Mouse (Mus musculus) stomach, embryonic 15.5 days (tissue): Measurements from ENCODE around the gene Mrps16. TPM values are rescaled to one million over a fixed set of nuclear protein-coding genes. Genes with fewer than 3 reads are reported as not detected.

ENCODE experiments used
- ATAC-seq: fragments of 200-750 bp; cut with Nextera tagmentation; 2 replicates; pipeline ENCODE4 v1.8.0; 2017; ENCODE audit warnings: low read depth, moderate number of reproducible peaks, moderate TSS enrichment; ENCODE audit not compliant: insufficient read depth, low FRiP score
- H3K27ac ChIP-seq: fragments of 300-500 bp; sonication (generic); 2 replicates; pipeline ENCODE4 v1.5.1; 2015; ENCODE audit warnings: mild to moderate bottlenecking, inconsistent platforms
- H3K27me3 ChIP-seq: fragments of 300-500 bp; sonication (generic); replicated peaks from 2 replicates; pipeline ENCODE4 v1.6.1; 2015; ENCODE audit warnings: inconsistent platforms
- H3K36me3 ChIP-seq: fragments of 300-500 bp; sonication (generic); 2 replicates; pipeline ENCODE4 v1.6.1; 2015; ENCODE audit warnings: inconsistent platforms
- H3K4me1 ChIP-seq: fragments of 300-500 bp; sonication (generic); 2 replicates; pipeline ENCODE4 v1.6.1; 2015; ENCODE audit warnings: inconsistent platforms
- H3K4me2 ChIP-seq: fragments of 300-500 bp; sonication (generic); 2 replicates; pipeline ENCODE4 v1.6.1; 2015; ENCODE audit warnings: mild to moderate bottlenecking, inconsistent platforms
- H3K4me3 ChIP-seq: fragments of 300-500 bp; sonication (generic); replicated peaks from 2 replicates; pipeline ENCODE4 v1.5.1; 2015; ENCODE audit warnings: inconsistent platforms
- H3K9ac ChIP-seq: fragments of 300-500 bp; sonication (generic); 2 replicates; pipeline ENCODE4 v1.6.1; 2015; ENCODE audit warnings: inconsistent platforms
- H3K9me3 ChIP-seq: fragments of 300-500 bp; sonication (generic); 2 replicates; pipeline ENCODE4 v1.6.1; 2016; ENCODE audit warnings: inconsistent platforms
- WGBS: fragments of 180-500 bp; shearing (Covaris S2); methylation state at CpG from one replicate; pipeline ENCODE4 v1.1.7; 2015; 5-methylcytosine and 5-hydroxymethylcytosine counted together
- polyA plus RNA-seq: library from polyadenylated mRNA; unstranded; fragments of >200 nt; fragmentation: Nextera tagmentation; extraction: Ambion mirVana; gene quantifications from 2 replicates; pipeline ENCODE4 v1.2.1, GENCODE M21; 2015

Gene Mrps16
- polyA plus RNA-seq, 1 experiment from 2014 or later, result 85.2 TPM

GRCm38 (mm10) chr14:20347991-20348541, 45.4 kb downstream of the Mrps16 start, which contains the start of the genes Ecd and Fam149b:
Gene Ecd (minus strand): TSS chr14:20348121.
Gene Fam149b (plus strand): TSS chr14:20348162.
- WGBS, result under 1% methylated on average over 42 of the region's 42 CpGs
- peak; percentile 99 for ATAC-seq

GRCm38 (mm10) chr14:20347441-20347990, 45.9 kb downstream of the Mrps16 start:
- ATAC-seq, result peak; percentile 61

More at GRCm38 (mm10) chr14:20347991-20348541, 45.4 kb downstream of the Mrps16 start, which contains the start of the genes Ecd and Fam149b:
- Histone ChIP-seq H3K9me3 (no peaks in the 10 kb centered on the region), H3K9ac (peak within 1 kb of the TSS; percentile 79), H3K36me3 (peaks cover 9% of the 10 kb centered on the region; the same call in 1 of the 2 replicates), H3K27me3 (no peaks in the 10 kb centered on the region), H3K4me2 (peak within 1 kb of the TSS; percentile 64), H3K4me3 (peak within 1 kb of the TSS; percentile 71), H3K4me1 (no peaks in the 10 kb centered on the region), H3K27ac (peak within 1 kb of the TSS; percentile 94)

GRCm38 (mm10) chr14:20345885-20346284, 47.5 kb downstream of the Mrps16 start:
- no peaks in the 10 kb centered on the region for H3K4me1 ChIP-seq
- ATAC-seq, result no peak
- no peak overlapping the region for H3K4me2 ChIP-seq

More at GRCm38 (mm10) chr14:20347441-20347990, 45.9 kb downstream of the Mrps16 start:
- Histone ChIP-seq H3K9me3 (no peaks in the 10 kb centered on the region), H3K36me3 (peaks cover 6% of the 10 kb centered on the region; the same call in 1 of the 2 replicates), H3K4me2 (peak overlapping the region; percentile 62), H3K4me3 (peak overlapping the region; percentile 71), H3K4me1 (no peaks in the 10 kb centered on the region), H3K27ac (peak overlapping the region; percentile 65), H3K9ac (peak overlapping the region; percentile 71), H3K27me3 (no peaks in the 10 kb centered on the region)
- WGBS, result 3% methylated on average over 15 of the region's 15 CpGs

GRCm38 (mm10) chr14:20340866-20341265, 52.6 kb downstream of the Mrps16 start:
- no peaks in the 10 kb centered on the region for H3K27me3 ChIP-seq
- ATAC-seq, result no peak
- H3K9me3 ChIP-seq, result no peaks in the 10 kb centered on the region
- H3K9ac ChIP-seq, result no peak overlapping the region
- H3K36me3 ChIP-seq, result peaks cover 25% of the 10 kb centered on the region
- 74% methylated on average over 7 of the region's 7 CpGs for WGBS
- H3K27ac ChIP-seq, result no peak overlapping the region
- no peaks in the 10 kb centered on the region for H3K4me1 ChIP-seq
- no peak overlapping the region for H3K4me3 ChIP-seq
- no peak overlapping the region for H3K4me2 ChIP-seq

More at GRCm38 (mm10) chr14:20345885-20346284, 47.5 kb downstream of the Mrps16 start:
- Histone ChIP-seq H3K9ac (no peak overlapping the region), H3K36me3 (peaks cover 12% of the 10 kb centered on the region; the same call in 1 of the 2 replicates), H3K27me3 (no peaks in the 10 kb centered on the region), H3K4me3 (no peak overlapping the region), H3K9me3 (no peaks in the 10 kb centered on the region), H3K27ac (no peak overlapping the region)
- 79% methylated on average over 9 of the region's 9 CpGs for WGBS

GRCm38 (mm10) chr14:20340149-20340548, 53.3 kb downstream of the Mrps16 start:
- Histone ChIP-seq H3K27ac (no peak overlapping the region), H3K4me3 (no peak overlapping the region), H3K9ac (no peak overlapping the region), H3K9me3 (no peaks in the 10 kb centered on the region), H3K36me3 (peaks cover 19% of the 10 kb centered on the region; the same call in 1 of the 2 replicates), H3K27me3 (no peaks in the 10 kb centered on the region), H3K4me1 (no peaks in the 10 kb centered on the region), H3K4me2 (no peak overlapping the region)
- no peak for ATAC-seq
- 85% methylated on average over 8 of the region's 8 CpGs for WGBS

- Histone ChIP-seq H3K4me2 (no peak overlapping the region), H3K9me3 (no peaks in the 10 kb centered on the region), H3K4me1 (no peaks in the 10 kb centered on the region), H3K9ac (no peak overlapping the region), H3K27me3 (no peaks in the 10 kb centered on the region), H3K36me3 (peaks cover 19% of the 10 kb centered on the region), H3K4me3 (no peak overlapping the region), H3K27ac (no peak overlapping the region)
- no peak for ATAC-seq
- 96% methylated on average over 5 of the region's 5 CpGs for WGBS
Measured at GRCm38 (mm10) chr14:20339415-20339814, 54.0 kb downstream of the Mrps16 start.

Other genes starting within 250 kb of the Mrps16 start
- gene Kcnk5, start 211.8 kb downstream of the Mrps16 start, polyA plus RNA-seq, result 7.6 and 7.9 TPM in 2 replicates
- 15.5 and 22.6 TPM in 2 replicates for gene Kcnk16, start 124.4 kb downstream of the Mrps16 start, polyA plus RNA-seq
- gene Nudt13, start 98.9 kb downstream of the Mrps16 start, polyA plus RNA-seq, result 17.8 and 20.3 TPM in 2 replicates
- 46.9 and 47.6 TPM in 2 replicates for gene Ecd, start 45.5 kb downstream of the Mrps16 start, polyA plus RNA-seq
- gene Fam149b, start 45.5 kb downstream of the Mrps16 start, polyA plus RNA-seq, result 28.6 and 33.1 TPM in 2 replicates
- gene Dnajc9, start 4.7 kb downstream of the Mrps16 start, polyA plus RNA-seq, result 143 and 149 TPM in 2 replicates
- 0.27 and 0.63 TPM in 2 replicates for gene Cfap70, start 58.6 kb upstream of the Mrps16 start, polyA plus RNA-seq
- 58.4 and 59.9 TPM in 2 replicates for gene Anxa7, start 86.5 kb upstream of the Mrps16 start, polyA plus RNA-seq
- 0.64 and 0.92 TPM in 2 replicates for gene Mss51, start 103.3 kb upstream of the Mrps16 start, polyA plus RNA-seq
- 39.9 and 42.4 TPM in 2 replicates for gene Ppp3cb, start 152.9 kb upstream of the Mrps16 start, polyA plus RNA-seq
- gene Usp54, start 247.4 kb upstream of the Mrps16 start, polyA plus RNA-seq, result 5.5 and 6.3 TPM in 2 replicates